Mouse (Mus musculus) embryonic facial prominence, embryonic 11.5 days (tissue): ENCODE measurements at regions not wholly inside any gene's neighbourhood (a gene's known extent, or its start where the extent isn't known, plus 50 kb on each side); places are given as distances from the start of the nearest gene placed in this dataset.

Experiments used
- ATAC-seq: fragments of 200-750 bp; cut with Nextera tagmentation; replicated peaks from 2 replicates; pipeline ENCODE4 v1.8.0; 2017; ENCODE audit warnings: low read depth; ENCODE audit not compliant: insufficient number of reproducible peaks, low FRiP score, low TSS enrichment
- DNase-seq: peaks from one replicate; pipeline ENCODE4 v3.0.0-alpha.2; 2015; ENCODE audit warnings: low spot score
- H3K27ac ChIP-seq: fragments of 300-500 bp; sonication (generic); replicated peaks from 2 replicates; pipeline ENCODE4 v1.5.1; 2014; ENCODE audit warnings: mild to moderate bottlenecking, low read depth, low read length, control low read depth
- H3K27me3 ChIP-seq: fragments of 300-500 bp; sonication (generic); 2 replicates; pipeline ENCODE4 v1.6.1; 2014; ENCODE audit warnings: mild to moderate bottlenecking, low read length, moderate library complexity, mixed read lengths; ENCODE audit not compliant: control insufficient read depth, insufficient read depth
- H3K36me3 ChIP-seq: fragments of 300-500 bp; sonication (generic); replicated peaks from 2 replicates; pipeline ENCODE4 v1.6.1; 2014; ENCODE audit warnings: low read depth, mild to moderate bottlenecking, low read length, moderate library complexity, mixed read lengths; ENCODE audit not compliant: control insufficient read depth, insufficient read depth
- H3K4me1 ChIP-seq: fragments of 300-500 bp; sonication (generic); 2 replicates; pipeline ENCODE4 v1.6.1; 2014; ENCODE audit warnings: low read length, mixed read lengths; ENCODE audit not compliant: control insufficient read depth, insufficient read depth
- H3K4me2 ChIP-seq: fragments of 300-500 bp; sonication (generic); 2 replicates; pipeline ENCODE4 v1.6.1; 2014; ENCODE audit warnings: low read depth, mild to moderate bottlenecking, control low read depth, low read length, moderate library complexity
- H3K4me3 ChIP-seq: fragments of 300-500 bp; sonication (generic); 2 replicates; pipeline ENCODE4 v1.5.1; 2014; ENCODE audit warnings: low read depth, low read length, control low read depth
- H3K9ac ChIP-seq: fragments of 300-500 bp; sonication (generic); replicated peaks from 2 replicates; pipeline ENCODE4 v1.6.1; 2014; ENCODE audit warnings: mild to moderate bottlenecking, control low read depth, low read length
- H3K9me3 ChIP-seq: fragments of 300-500 bp; sonication (generic); replicated peaks from 2 replicates; pipeline ENCODE4 v1.6.1; 2016; ENCODE audit warnings: mild to moderate bottlenecking, low read length, inconsistent platforms, mixed read lengths; ENCODE audit not compliant: control insufficient read depth
- WGBS: fragments of 180-500 bp; shearing (Covaris S2); extraction: QIAGEN DNeasy Blood & Tissue Kit; methylation state at CpG from one replicate; pipeline ENCODE4 v1.1.7; 2014; 5-methylcytosine and 5-hydroxymethylcytosine counted together

DNA sequence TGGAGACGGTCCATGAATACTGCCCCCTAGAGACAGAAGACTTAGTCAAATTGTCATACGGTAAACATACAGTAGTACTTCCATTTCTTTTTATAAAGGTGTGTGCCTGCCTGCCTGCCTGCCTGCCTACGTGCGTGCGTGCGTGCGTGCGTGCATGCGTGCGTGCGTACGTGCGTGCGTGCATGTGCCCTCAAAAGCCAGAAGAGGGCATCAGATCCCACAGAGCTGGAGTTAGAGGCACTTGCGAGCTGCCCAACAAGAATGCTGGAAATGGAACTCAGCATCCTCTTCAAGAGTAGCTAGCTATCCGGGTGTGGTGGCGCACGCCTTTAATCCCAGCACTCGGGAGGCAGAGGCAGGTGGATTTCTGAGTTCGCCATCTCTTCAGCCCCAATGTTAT lies 120.3 kb downstream of the Tfap2a start:
- no peaks in the 10 kb centered on the region for H3K36me3 ChIP-seq
- no peak overlapping the region for H3K9ac ChIP-seq
- DNase-seq (no peak), ATAC-seq (no peak)
- H3K27me3 ChIP-seq, result no peaks in the 10 kb centered on the region
- WGBS, result 98% methylated on average over 20 of the region's 20 CpGs
- H3K9me3 ChIP-seq, result no peaks in the 10 kb centered on the region
- H3K4me1 ChIP-seq, result no peaks in the 10 kb centered on the region
- no peak overlapping the region for H3K4me3 ChIP-seq
- no peak overlapping the region for H3K4me2 ChIP-seq
- no peak overlapping the region for H3K27ac ChIP-seq

DNA sequence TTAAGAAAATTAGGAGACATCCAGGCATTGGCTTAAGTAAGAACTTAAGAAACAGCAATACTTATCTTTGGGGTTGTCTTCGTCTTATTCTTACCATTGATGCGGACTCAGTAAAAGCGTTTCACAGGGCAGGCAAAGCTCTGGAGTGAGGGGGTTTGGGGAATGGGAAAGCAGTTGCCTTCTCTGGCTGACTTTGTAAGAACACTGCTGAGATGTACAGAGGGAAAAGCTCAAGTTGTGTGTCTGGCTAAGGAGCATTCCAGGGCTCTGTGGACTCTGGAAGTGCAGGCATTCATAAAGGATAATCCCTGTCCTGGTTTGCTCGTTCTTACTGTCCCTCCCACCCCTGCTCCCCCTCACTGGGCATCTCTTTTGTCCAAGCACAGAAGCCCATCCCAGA lies 129.7 kb downstream of the Tfap2a start:
- H3K9me3 ChIP-seq, result no peaks in the 10 kb centered on the region
- ATAC-seq (no peak), DNase-seq (no peak)
- WGBS, result 63% methylated on average over 4 of the region's 4 CpGs
- H3K4me3 ChIP-seq, result no peak overlapping the region
- H3K4me1 ChIP-seq, result no peaks in the 10 kb centered on the region
- H3K36me3 ChIP-seq, result no peaks in the 10 kb centered on the region
- no peaks in the 10 kb centered on the region for H3K27me3 ChIP-seq
- H3K9ac ChIP-seq, result no peak overlapping the region
- H3K4me2 ChIP-seq, result no peak overlapping the region
- no peak overlapping the region for H3K27ac ChIP-seq

- H3K4me2 ChIP-seq, result peak overlapping the region; percentile 47
- H3K27ac ChIP-seq, result no peak overlapping the region
- H3K4me1 ChIP-seq, result no peaks in the 10 kb centered on the region
- H3K4me3 ChIP-seq, result no peak overlapping the region
- WGBS, result 37% methylated on average over 25 of the region's 25 CpGs
- H3K9ac ChIP-seq, result peak overlapping the region; percentile 23
- no peaks in the 10 kb centered on the region for H3K9me3 ChIP-seq
- peak; percentile 49 for DNase-seq
- H3K36me3 ChIP-seq, result no peaks in the 10 kb centered on the region
- H3K27me3 ChIP-seq, result no peaks in the 10 kb centered on the region
- peak; percentile 67; the same call in 1 of the 2 replicates for ATAC-seq
Observed at GRCm38 (mm10) chr13:40606405-40607271, 131.5 kb downstream of the Tfap2a start.

GRCm38 (mm10) chr13:40605686-40606404 lies 132.3 kb downstream of the Tfap2a start:
- peak; percentile 44; the same call in 1 of the 2 replicates for ATAC-seq

DNA sequence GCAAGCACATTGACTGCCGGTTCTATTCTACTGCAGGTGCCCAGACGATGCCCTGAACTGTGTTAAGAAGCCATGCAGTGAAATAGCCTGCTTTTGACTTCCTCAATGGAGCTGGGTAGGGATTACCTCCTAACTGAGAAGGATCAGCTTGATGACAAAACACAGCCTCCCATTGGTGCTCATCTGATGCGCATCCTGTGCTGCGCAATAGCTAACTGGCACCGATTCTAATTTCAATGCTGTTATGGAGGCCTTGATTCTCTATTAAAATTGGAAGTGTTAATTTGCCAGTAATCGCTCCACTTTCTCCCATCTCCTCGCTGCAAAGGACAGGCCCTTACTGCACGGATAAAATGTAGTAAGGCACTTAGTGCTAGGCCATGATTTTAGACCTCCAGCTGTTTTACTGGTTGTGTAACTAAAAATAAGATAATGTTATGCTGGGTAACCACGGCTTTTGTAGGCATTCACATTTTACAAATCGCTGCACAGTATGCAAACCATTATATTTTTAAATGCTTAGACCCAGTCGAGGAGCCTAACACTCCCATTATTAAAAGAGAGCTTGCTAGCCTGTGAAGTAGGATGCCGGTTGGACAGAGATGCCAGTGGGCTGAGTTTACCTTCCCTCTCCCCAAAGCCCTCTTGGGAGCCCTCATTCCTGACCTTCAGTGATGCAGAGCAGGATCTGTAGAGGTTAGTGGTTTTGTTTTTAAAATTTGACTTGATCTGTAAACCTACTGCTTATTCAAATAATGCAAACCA lies 163.0 kb downstream of the Tfap2a start:
- Histone ChIP-seq H3K4me1 (no peaks in the 10 kb centered on the region), H3K27me3 (no peaks in the 10 kb centered on the region), H3K9ac (no peak overlapping the region), H3K27ac (no peak overlapping the region), H3K4me2 (no peak overlapping the region), H3K9me3 (no peaks in the 10 kb centered on the region), H3K4me3 (no peak overlapping the region), H3K36me3 (no peaks in the 10 kb centered on the region)
- WGBS, result 80% methylated on average over 12 of the region's 12 CpGs
- DNase-seq, result no peak
- ATAC-seq, result no peak

More at GRCm38 (mm10) chr13:40605686-40606404, 132.3 kb downstream of the Tfap2a start:
- no peak overlapping the region for H3K4me3 ChIP-seq
- H3K4me2 ChIP-seq, result peak overlapping the region; percentile 47
- H3K9ac ChIP-seq, result no peak overlapping the region
- H3K36me3 ChIP-seq, result no peaks in the 10 kb centered on the region
- H3K27me3 ChIP-seq, result no peaks in the 10 kb centered on the region
- H3K27ac ChIP-seq, result no peak overlapping the region
- 60% methylated on average over 16 of the region's 16 CpGs for WGBS
- DNase-seq, result no peak
- no peaks in the 10 kb centered on the region for H3K4me1 ChIP-seq
- no peaks in the 10 kb centered on the region for H3K9me3 ChIP-seq

- H3K36me3 ChIP-seq, result no peaks in the 10 kb centered on the region
- no peak for DNase-seq
- no peak overlapping the region for H3K4me3 ChIP-seq
- no peak for ATAC-seq
- 61% methylated on average over 5 of the region's 5 CpGs for WGBS
- no peak overlapping the region for H3K27ac ChIP-seq
- H3K4me1 ChIP-seq, result no peaks in the 10 kb centered on the region
- no peaks in the 10 kb centered on the region for H3K27me3 ChIP-seq
- no peak overlapping the region for H3K4me2 ChIP-seq
- H3K9me3 ChIP-seq, result no peaks in the 10 kb centered on the region
- H3K9ac ChIP-seq, result no peak overlapping the region
Observed at GRCm38 (mm10) chr13:40569461-40569860, 168.7 kb downstream of the Tfap2a start.

GRCm38 (mm10) chr13:40567821-40568220 lies 170.4 kb downstream of the Tfap2a start:
- Histone ChIP-seq H3K27me3 (no peaks in the 10 kb centered on the region), H3K4me3 (no peak overlapping the region), H3K36me3 (no peaks in the 10 kb centered on the region), H3K4me1 (no peaks in the 10 kb centered on the region), H3K9me3 (no peaks in the 10 kb centered on the region), H3K27ac (no peak overlapping the region), H3K4me2 (no peak overlapping the region), H3K9ac (no peak overlapping the region)
- WGBS, result 79% methylated on average over 3 of the region's 3 CpGs
- DNase-seq, result no peak
- ATAC-seq, result no peak
